Mouse (Mus musculus): ENCODE data around the gene Dhfr. TPM values are rescaled to one million over a fixed set of nuclear protein-coding genes. Genes with fewer than 3 reads are reported as not detected.

Dhfr gene
- total and polyA plus RNA-seq, 2 experiments = 4.6 to 17.5 TPM

DNA sequence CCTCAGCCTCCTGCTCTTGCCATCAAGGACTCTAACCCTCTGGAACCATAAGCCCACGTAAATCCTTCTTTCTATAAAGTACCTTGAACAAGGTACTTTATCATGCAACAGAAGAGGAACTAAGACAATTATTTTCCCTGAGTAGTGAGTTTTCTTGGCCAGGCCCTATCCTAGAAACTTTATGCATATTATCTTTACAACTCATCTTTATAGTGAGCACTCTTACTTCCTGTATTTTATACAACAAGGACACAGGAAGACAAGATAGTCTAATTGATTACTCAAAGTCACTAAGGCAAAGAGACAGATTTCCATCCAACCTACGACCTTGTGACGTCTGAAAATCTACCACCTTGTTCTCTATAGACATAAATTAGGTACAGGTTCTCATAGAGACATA lies 14.7 kb upstream of the Dhfr start:
- Histone ChIP-seq H3K27me3 (ENCODE audit: control insufficient read depth, insufficient read depth, low read length) (no peaks in the 10 kb centered on the region), H3K9ac (ENCODE audit: low read depth, low read length) (no peak overlapping the region), H3K36me3 (ENCODE audit: control insufficient read depth, insufficient read depth, low read length) (peaks cover 27% of the 10 kb centered on the region), H3K27ac (replicated peaks; ENCODE audit: insufficient read depth, low read depth, low read length) (no peak overlapping the region), H3K4me1 (ENCODE audit: control insufficient read depth, insufficient read depth, low read length) (0 out of 2 replicates have a peak, but pooled peaks cover 1% of the 10 kb centered on the region), H3K79me2 (ENCODE audit: control insufficient read depth, insufficient read depth, low read length) (no peaks in the 10 kb centered on the region), H3K4me3 (ENCODE audit: insufficient read depth, low read depth, low read length) (no peak overlapping the region)
- TF ChIP-seq POLR2A (IDR thresholded peaks at IDR 0.05; ENCODE audit: extremely low read depth, insufficient read depth, low read length) (no peak), CTCF (IDR thresholded peaks at IDR 0.05; ENCODE audit: low read depth, low read length) (no peak)
- no peak for DNase-seq (ENCODE audit: extremely low read depth, low read depth, low spot score)
- 88% methylated on average over 3 of the region's 3 CpGs for WGBS

- Histone ChIP-seq H3K27ac (replicated peaks; ENCODE audit: insufficient read depth, low read depth, low read length) (no peak overlapping the region), H3K27me3 (ENCODE audit: control insufficient read depth, insufficient read depth, low read length) (no peaks in the 10 kb centered on the region), H3K9ac (ENCODE audit: low read depth, low read length) (no peak overlapping the region), H3K79me2 (ENCODE audit: control insufficient read depth, insufficient read depth, low read length) (no peaks in the 10 kb centered on the region), H3K4me1 (ENCODE audit: control insufficient read depth, insufficient read depth, low read length) (no peaks in the 10 kb centered on the region), H3K4me3 (ENCODE audit: insufficient read depth, low read depth, low read length) (no peak overlapping the region), H3K36me3 (ENCODE audit: control insufficient read depth, insufficient read depth, low read length) (peaks cover 37% of the 10 kb centered on the region)
- DNase-seq (ENCODE audit: extremely low read depth, low read depth, low spot score) = no peak
- 97% methylated on average over 8 of the region's 8 CpGs for WGBS
- no peak for TF ChIP-seq POLR2A (IDR thresholded peaks at IDR 0.05; ENCODE audit: extremely low read depth, insufficient read depth, low read length)
- TF ChIP-seq CTCF (IDR thresholded peaks at IDR 0.05; ENCODE audit: low read depth, low read length) = no peak
Measured at GRCm38 (mm10) chr13:92344033-92344432, 10.5 kb upstream of the Dhfr start.

DNA sequence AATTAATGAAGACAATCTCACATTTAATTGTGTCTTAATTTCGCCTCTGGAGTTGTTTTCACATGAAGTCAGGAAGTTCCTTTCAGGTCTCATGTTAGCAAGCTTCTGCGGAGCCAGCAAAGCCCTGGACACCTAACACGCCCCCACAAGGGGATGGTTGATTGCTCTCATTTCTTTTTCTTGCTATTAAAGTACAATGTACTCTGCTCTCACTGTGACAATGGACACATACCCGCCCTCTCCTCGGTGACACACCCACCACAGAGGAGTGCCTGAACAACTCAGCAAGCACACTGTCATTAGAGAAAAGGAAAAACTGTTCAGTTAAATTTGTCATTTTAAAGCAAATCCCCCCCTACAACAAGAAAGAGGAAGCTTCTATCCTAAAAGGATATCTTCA lies 8.2 kb upstream of the Dhfr start:
- no peak overlapping the region for H3K27ac ChIP-seq (replicated peaks; ENCODE audit: insufficient read depth, low read depth, low read length)
- H3K4me1 ChIP-seq (ENCODE audit: control insufficient read depth, insufficient read depth, low read length) = no peaks in the 10 kb centered on the region
- TF ChIP-seq CTCF (IDR thresholded peaks at IDR 0.05; ENCODE audit: low read depth, low read length) (no peak), POLR2A (IDR thresholded peaks at IDR 0.05; ENCODE audit: extremely low read depth, insufficient read depth, low read length) (no peak)
- 94% methylated on average over 5 of the region's 5 CpGs for WGBS
- H3K9ac ChIP-seq (ENCODE audit: low read depth, low read length) = no peak overlapping the region
- DNase-seq (ENCODE audit: extremely low read depth, low read depth, low spot score) = no peak
- H3K79me2 ChIP-seq (ENCODE audit: control insufficient read depth, insufficient read depth, low read length) = no peaks in the 10 kb centered on the region; the same call in 1 of the 2 replicates
- no peaks in the 10 kb centered on the region for H3K27me3 ChIP-seq (ENCODE audit: control insufficient read depth, insufficient read depth, low read length)
- no peak overlapping the region for H3K4me3 ChIP-seq (ENCODE audit: insufficient read depth, low read depth, low read length)
- H3K36me3 ChIP-seq (ENCODE audit: control insufficient read depth, insufficient read depth, low read length) = peaks cover 46% of the 10 kb centered on the region

DNA sequence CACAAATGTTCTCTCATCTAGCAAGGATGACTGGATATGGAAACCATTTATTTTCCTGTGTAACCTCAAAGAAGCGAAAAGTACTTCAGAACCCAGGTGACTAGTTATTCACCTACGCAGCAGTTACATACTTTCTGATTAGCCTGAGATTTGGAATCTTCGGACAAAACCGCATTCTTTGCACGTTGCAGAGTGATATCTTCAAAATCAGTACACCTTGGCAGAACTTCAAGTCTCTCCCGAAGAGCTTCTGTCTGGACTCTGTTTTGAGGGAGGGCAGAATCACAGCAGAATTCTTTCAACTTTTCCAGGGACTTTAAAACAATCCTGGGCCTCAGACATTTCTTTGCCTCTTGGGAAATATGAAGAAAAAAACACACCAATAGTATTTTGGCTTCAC lies 3.4 kb upstream of the Dhfr start:
- peaks cover 20% of the 10 kb centered on the region for H3K36me3 ChIP-seq (ENCODE audit: control insufficient read depth, insufficient read depth, low read length)
- 74% methylated on average over 6 of the region's 6 CpGs for WGBS
- TF ChIP-seq POLR2A (IDR thresholded peaks at IDR 0.05; ENCODE audit: extremely low read depth, insufficient read depth, low read length) (no peak), CTCF (IDR thresholded peaks at IDR 0.05; ENCODE audit: low read depth, low read length) (no peak)
- peaks cover 5% of the 10 kb centered on the region; the same call in 1 of the 2 replicates for H3K4me1 ChIP-seq (ENCODE audit: control insufficient read depth, insufficient read depth, low read length)
- H3K79me2 ChIP-seq (ENCODE audit: control insufficient read depth, insufficient read depth, low read length) = peaks cover 4% of the 10 kb centered on the region; the same call in 1 of the 2 replicates
- H3K9ac ChIP-seq (ENCODE audit: low read depth, low read length) = no peak overlapping the region
- H3K27ac ChIP-seq (replicated peaks; ENCODE audit: insufficient read depth, low read depth, low read length) = no peak overlapping the region
- no peak overlapping the region for H3K4me3 ChIP-seq (ENCODE audit: insufficient read depth, low read depth, low read length)
- no peak for DNase-seq (ENCODE audit: extremely low read depth, low read depth, low spot score)
- no peaks in the 10 kb centered on the region for H3K27me3 ChIP-seq (ENCODE audit: control insufficient read depth, insufficient read depth, low read length)

- no peak for TF ChIP-seq CTCF (IDR thresholded peaks at IDR 0.05; ENCODE audit: low read depth, low read length)
- TF ChIP-seq POLR2A (IDR thresholded peaks at IDR 0.05; ENCODE audit: extremely low read depth, insufficient read depth, low read length) = no peak
- Histone ChIP-seq H3K79me2 (ENCODE audit: control insufficient read depth, insufficient read depth, low read length) (peaks cover 4% of the 10 kb centered on the region; the same call in 1 of the 2 replicates), H3K4me1 (ENCODE audit: control insufficient read depth, insufficient read depth, low read length) (peaks cover 5% of the 10 kb centered on the region; the same call in 1 of the 2 replicates), H3K9ac (ENCODE audit: low read depth, low read length) (0 out of 2 replicates have a peak overlapping the region, but pooled peaks have one; percentile 17), H3K27me3 (ENCODE audit: control insufficient read depth, insufficient read depth, low read length) (no peaks in the 10 kb centered on the region), H3K4me3 (ENCODE audit: insufficient read depth, low read depth, low read length) (peak overlapping the region; percentile 69), H3K27ac (replicated peaks; ENCODE audit: insufficient read depth, low read depth, low read length) (no peak overlapping the region; the same call in 1 of the 2 replicates), H3K36me3 (ENCODE audit: control insufficient read depth, insufficient read depth, low read length) (peaks cover 17% of the 10 kb centered on the region; the same call in 1 of the 2 replicates)
- 17% methylated on average over 4 of the region's 4 CpGs for WGBS
- DNase-seq (ENCODE audit: extremely low read depth, low read depth, low spot score) = peak; percentile 8
Measured at GRCm38 (mm10) chr13:92353956-92354355, 570 bp upstream of the Dhfr start.

DNA sequence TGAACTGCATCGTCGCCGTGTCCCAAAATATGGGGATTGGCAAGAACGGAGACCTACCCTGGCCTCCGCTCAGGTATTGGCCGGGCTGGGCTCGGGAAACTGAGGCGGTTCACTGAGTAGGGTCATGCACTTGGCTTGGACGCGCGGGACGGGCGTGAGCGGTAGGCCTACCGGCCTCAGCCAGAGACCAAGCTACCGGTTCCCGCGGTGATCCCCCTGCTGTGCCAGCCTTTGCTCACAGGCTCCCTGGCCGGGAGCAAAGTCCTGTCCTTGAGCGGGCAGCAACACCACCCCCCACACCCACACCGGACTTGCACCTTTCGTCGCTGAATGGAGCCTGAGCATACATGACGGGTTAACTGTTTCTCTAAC lies 732 bp downstream of the Dhfr start:
- Histone ChIP-seq H3K27ac (replicated peaks; ENCODE audit: insufficient read depth, low read depth, low read length) (peak overlapping the region; percentile 84), H3K4me3 (ENCODE audit: insufficient read depth, low read depth, low read length) (peak overlapping the region; percentile 79), H3K27me3 (ENCODE audit: control insufficient read depth, insufficient read depth, low read length) (no peaks in the 10 kb centered on the region), H3K79me2 (ENCODE audit: control insufficient read depth, insufficient read depth, low read length) (peaks cover 4% of the 10 kb centered on the region; the same call in 1 of the 2 replicates), H3K9ac (ENCODE audit: low read depth, low read length) (peak overlapping the region; percentile 74), H3K36me3 (ENCODE audit: control insufficient read depth, insufficient read depth, low read length) (peaks cover 23% of the 10 kb centered on the region), H3K4me1 (ENCODE audit: control insufficient read depth, insufficient read depth, low read length) (peaks cover 5% of the 10 kb centered on the region; the same call in 1 of the 2 replicates)
- WGBS = under 1% methylated on average over 24 of the region's 24 CpGs
- peak; percentile 61 for DNase-seq (ENCODE audit: extremely low read depth, low read depth, low spot score)
- TF ChIP-seq POLR2A (IDR thresholded peaks at IDR 0.05; ENCODE audit: extremely low read depth, insufficient read depth, low read length) (no peak), CTCF (IDR thresholded peaks at IDR 0.05; ENCODE audit: low read depth, low read length) (no peak)
